In genomic region chr12:98683574-98683973, GRCm38 (mm10) we compare ENCODE assay signal across 24 mouse cellular contexts. TPM values are rescaled to one million over a fixed set of nuclear protein-coding genes. Genes with fewer than 3 reads are reported as not detected.
A peak's percentile ranks its signal among the peaks of the same experiment; 100 is the strongest.
DNase-seq lines count a peak whose midpoint lies in the region; ATAC-seq lines count a peak whose summit lies in the region.
"Had no signal": no experiment of that assay in that cellular context is flagged by ENCODE, and none has a peak within 500 bp of the region (broad histone marks: within the 10 kb centered on the region; RNA-seq: fewer than 3 reads in every experiment).

No protein-coding gene starts in this region.

- H3K27me3 ChIP-seq in heart, embryonic 13.5 days (replicated peaks): no peaks in the 10 kb centered on the region
- no peaks in the 10 kb centered on the region for H3K27me3 ChIP-seq in kidney, embryonic 14.5 days (ENCODE audit: control insufficient read depth, insufficient read depth, low read length)
- H3K27me3 ChIP-seq in lung, embryonic 16.5 days (ENCODE audit: control insufficient read depth, insufficient read depth, low read depth, low read length): no peaks in the 10 kb centered on the region
- H3K27me3 ChIP-seq: embryonic facial prominence, embryonic 12.5 days; liver, embryonic 12.5 days had no signal

- no peak overlapping the region for H3K9ac ChIP-seq in heart, embryonic 13.5 days
- H3K9ac ChIP-seq in kidney, embryonic 14.5 days (ENCODE audit: low read depth, low read length): no peak overlapping the region
- no peak overlapping the region for H3K9ac ChIP-seq in lung, embryonic 16.5 days (ENCODE audit: low read length)
- H3K9ac ChIP-seq: embryonic facial prominence, embryonic 12.5 days; liver, embryonic 12.5 days; liver, postnatal 0 days had no signal

- 16% methylated on average over 6 of the region's 6 CpGs for WGBS in heart, embryonic 13.5 days
- 25% methylated on average over 6 of the region's 6 CpGs for WGBS in kidney, embryonic 14.5 days
- WGBS in lung, embryonic 16.5 days: 33% methylated on average over 6 of the region's 6 CpGs

- peaks cover 84% of the 10 kb centered on the region for H3K36me3 ChIP-seq in heart, embryonic 13.5 days
- H3K36me3 ChIP-seq in kidney, embryonic 14.5 days (ENCODE audit: control insufficient read depth, insufficient read depth, low read length): peaks cover 30% of the 10 kb centered on the region; the same call in 1 of the 2 replicates
- peaks cover 21% of the 10 kb centered on the region for H3K36me3 ChIP-seq in lung, embryonic 16.5 days (ENCODE audit: control insufficient read depth, insufficient read depth, low read length)

- peak overlapping the region; percentile 57 for H3K4me2 ChIP-seq in heart, embryonic 13.5 days
- H3K4me2 ChIP-seq in kidney, embryonic 14.5 days (replicated peaks; ENCODE audit: low read depth, low read length): no peak overlapping the region
- no peak overlapping the region for H3K4me2 ChIP-seq in lung, embryonic 16.5 days (ENCODE audit: low read depth, low read length)
- H3K4me2 ChIP-seq: embryonic facial prominence, embryonic 12.5 days; liver, embryonic 12.5 days had no signal

- DNase-seq in heart, postnatal 36 days: no peak
- no peak for DNase-seq in kidney, postnatal 14 days
- no peak for DNase-seq in lung, postnatal 25 days (ENCODE audit: low spot score)
- peak; percentile 36 for DNase-seq in yolk sac, embryonic 10.5 days (ENCODE audit: low spot score)
- DNase-seq: adrenal gland, postnatal 14 days; cerebellum, adult 11 months; cerebellum, adult 9-10 months; embryo, embryonic 11 days; gastrocnemius, postnatal 14 days; kidney, adult 18-20 months; layer of hippocampus, postnatal 36 days; left cerebral cortex, postnatal 4 days; liver, postnatal 0 days; midbrain, embryonic 14.5 days; thymus, adult 18-20 months; thymus, postnatal 25 days had no signal

- ATAC-seq in heart, embryonic 13.5 days (ENCODE audit: extremely low read depth, insufficient number of reproducible peaks, low FRiP score, low TSS enrichment): no peak
- peak; percentile 53; the same call in 1 of the 2 replicates for ATAC-seq in kidney, embryonic 14.5 days (ENCODE audit: low FRiP score, low TSS enrichment)
- no peak for ATAC-seq in lung, embryonic 16.5 days (ENCODE audit: low read depth)
- ATAC-seq: CD4-positive, CD25-positive, alpha-beta regulatory T cell, adult 4 months; forebrain, embryonic 14.5 days; hindbrain, embryonic 16.5 days; liver, embryonic 12.5 days; liver, postnatal 0 days had no signal

- H3K27ac ChIP-seq in heart, embryonic 13.5 days (replicated peaks): peak overlapping the region; percentile 46
- H3K27ac ChIP-seq in kidney, embryonic 14.5 days (ENCODE audit: low read depth, low read length): no peak overlapping the region
- H3K27ac ChIP-seq in lung, embryonic 16.5 days (ENCODE audit: low read length): peak overlapping the region; percentile 19; the same call in 1 of the 2 replicates
- H3K27ac ChIP-seq: embryonic facial prominence, embryonic 12.5 days; liver, embryonic 12.5 days had no signal

- peak overlapping the region; percentile 25 for H3K4me3 ChIP-seq in heart, embryonic 13.5 days
- H3K4me3 ChIP-seq in kidney, embryonic 14.5 days (ENCODE audit: low read length): no peak overlapping the region
- H3K4me3 ChIP-seq in lung, embryonic 16.5 days (ENCODE audit: low read length): no peak overlapping the region
- H3K4me3 ChIP-seq: embryonic facial prominence, embryonic 12.5 days; liver, embryonic 12.5 days had no signal

- H3K9me3 ChIP-seq in heart, embryonic 13.5 days: no peaks in the 10 kb centered on the region
- H3K9me3 ChIP-seq in kidney, embryonic 14.5 days (ENCODE audit: control insufficient read depth, low read length): no peaks in the 10 kb centered on the region
- no peaks in the 10 kb centered on the region for H3K9me3 ChIP-seq in lung, embryonic 16.5 days (ENCODE audit: control insufficient read depth, low read length)
- H3K9me3 ChIP-seq: embryonic facial prominence, embryonic 12.5 days; liver, embryonic 12.5 days had no signal

- peaks cover 15% of the 10 kb centered on the region for H3K4me1 ChIP-seq in heart, embryonic 13.5 days
- no peaks in the 10 kb centered on the region for H3K4me1 ChIP-seq in kidney, embryonic 14.5 days (ENCODE audit: control insufficient read depth, insufficient read depth, low read length)
- peaks cover 6% of the 10 kb centered on the region; the same call in 1 of the 2 replicates for H3K4me1 ChIP-seq in lung, embryonic 16.5 days (replicated peaks; ENCODE audit: control insufficient read depth, insufficient read depth, low read length)
- H3K4me1 ChIP-seq: embryonic facial prominence, embryonic 12.5 days had no signal

- intact Hi-C loops in heart, postnatal 36 days (cut with DNase I): no loop called here

RNA-seq across cellular contexts. Expression of gene Ptpn21, which starts 53.6 kb away (rescaled TPM):
- 9.0 and 9.3 TPM in 2 replicates for polyA plus RNA-seq in heart, embryonic 13.5 days (2015; fragmentation: Nextera tagmentation; extraction: Ambion mirVana)
- total RNA-seq in heart, postnatal 36 days (2021): 10 to 100 TPM; 28.3 to 31.5 TPM
- 5.6 and 7.5 TPM in 2 replicates for polyA plus RNA-seq in kidney, embryonic 14.5 days (2014; fragmentation: Nextera tagmentation; extraction: Ambion mirVana)
- polyA plus RNA-seq in lung, embryonic 16.5 days (2015; fragmentation: Nextera tagmentation; extraction: Ambion mirVana): 8.4 and 9.5 TPM in 2 replicates

RNA-seq across cellular contexts. Expression of gene Spata7, which starts 55.6 kb away (rescaled TPM):
- 10.9 and 11.0 TPM in 2 replicates for polyA plus RNA-seq in heart, embryonic 13.5 days (2015; fragmentation: Nextera tagmentation; extraction: Ambion mirVana)
- 1 to 10 TPM; 5.8 to 6.3 TPM for total RNA-seq in heart, postnatal 36 days (2021)
- 18.6 and 18.7 TPM in 2 replicates for polyA plus RNA-seq in kidney, embryonic 14.5 days (2014; fragmentation: Nextera tagmentation; extraction: Ambion mirVana)
- 15.3 and 16.8 TPM in 2 replicates for polyA plus RNA-seq in lung, embryonic 16.5 days (2015; fragmentation: Nextera tagmentation; extraction: Ambion mirVana)
